Mouse (Mus musculus) stomach, embryonic 15.5 days (tissue): Measurements from ENCODE around the gene Caln1. TPM values are rescaled to one million over a fixed set of nuclear protein-coding genes. Genes with fewer than 3 reads are reported as not detected.
A peak's percentile ranks its signal among the peaks of the same experiment; 100 is the strongest.

Source experiments
- ATAC-seq: fragments of 200-750 bp; cut with Nextera tagmentation; 2 replicates; pipeline ENCODE4 v1.8.0; 2017; ENCODE audit warnings: low read depth, moderate number of reproducible peaks, moderate TSS enrichment; ENCODE audit not compliant: insufficient read depth, low FRiP score
- H3K27ac ChIP-seq: fragments of 300-500 bp; sonication (generic); 2 replicates; pipeline ENCODE4 v1.5.1; 2015; ENCODE audit warnings: mild to moderate bottlenecking, inconsistent platforms
- H3K27me3 ChIP-seq: fragments of 300-500 bp; sonication (generic); replicated peaks from 2 replicates; pipeline ENCODE4 v1.6.1; 2015; ENCODE audit warnings: inconsistent platforms
- H3K36me3 ChIP-seq: fragments of 300-500 bp; sonication (generic); 2 replicates; pipeline ENCODE4 v1.6.1; 2015; ENCODE audit warnings: inconsistent platforms
- H3K4me1 ChIP-seq: fragments of 300-500 bp; sonication (generic); 2 replicates; pipeline ENCODE4 v1.6.1; 2015; ENCODE audit warnings: inconsistent platforms
- H3K4me2 ChIP-seq: fragments of 300-500 bp; sonication (generic); 2 replicates; pipeline ENCODE4 v1.6.1; 2015; ENCODE audit warnings: mild to moderate bottlenecking, inconsistent platforms
- H3K4me3 ChIP-seq: fragments of 300-500 bp; sonication (generic); replicated peaks from 2 replicates; pipeline ENCODE4 v1.5.1; 2015; ENCODE audit warnings: inconsistent platforms
- H3K9ac ChIP-seq: fragments of 300-500 bp; sonication (generic); 2 replicates; pipeline ENCODE4 v1.6.1; 2015; ENCODE audit warnings: inconsistent platforms
- H3K9me3 ChIP-seq: fragments of 300-500 bp; sonication (generic); 2 replicates; pipeline ENCODE4 v1.6.1; 2016; ENCODE audit warnings: inconsistent platforms
- WGBS: fragments of 180-500 bp; shearing (Covaris S2); methylation state at CpG from one replicate; pipeline ENCODE4 v1.1.7; 2015; 5-methylcytosine and 5-hydroxymethylcytosine counted together
- polyA plus RNA-seq: library from polyadenylated mRNA; unstranded; fragments of >200 nt; fragmentation: Nextera tagmentation; extraction: Ambion mirVana; gene quantifications from 2 replicates; pipeline ENCODE4 v1.2.1, GENCODE M21; 2015

The Caln1 gene
- polyA plus RNA-seq, 1 experiment from 2014 or later = 0.05 TPM

GRCm38 (mm10) chr5:130848562-130848961 lies 479.3 kb downstream of the Caln1 start:
- Histone ChIP-seq H3K27ac (no peak overlapping the region), H3K36me3 (no peaks in the 10 kb centered on the region), H3K4me2 (no peak overlapping the region), H3K4me3 (no peak overlapping the region), H3K27me3 (no peaks in the 10 kb centered on the region), H3K4me1 (no peaks in the 10 kb centered on the region), H3K9ac (no peak overlapping the region), H3K9me3 (no peaks in the 10 kb centered on the region)
- no peak for ATAC-seq
- 87% methylated on average over 6 of the region's 6 CpGs for WGBS

DNA sequence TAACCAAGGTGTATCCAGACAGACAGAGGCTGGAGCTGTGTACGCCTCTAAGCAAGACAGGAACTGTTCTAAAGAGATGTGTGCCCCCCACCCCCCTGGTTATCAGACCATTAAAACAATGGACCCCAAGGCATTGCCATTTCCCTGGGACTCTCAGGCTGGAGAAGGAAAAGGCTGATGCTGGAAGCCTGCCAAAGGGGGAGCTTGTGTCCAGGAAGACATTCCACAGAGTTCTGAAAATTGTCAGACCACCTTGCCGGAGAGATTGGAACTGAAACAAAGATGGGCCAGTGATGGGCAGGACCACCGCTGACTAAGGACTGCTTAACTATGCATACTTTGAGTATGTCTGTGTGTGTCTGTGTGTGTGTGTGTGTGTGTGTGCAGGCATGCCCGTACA lies 480.4 kb downstream of the Caln1 start:
- Histone ChIP-seq H3K27ac (no peak overlapping the region), H3K4me1 (no peaks in the 10 kb centered on the region), H3K27me3 (no peaks in the 10 kb centered on the region), H3K36me3 (no peaks in the 10 kb centered on the region), H3K9me3 (no peaks in the 10 kb centered on the region), H3K4me2 (no peak overlapping the region), H3K4me3 (no peak overlapping the region), H3K9ac (no peak overlapping the region)
- ATAC-seq = no peak
- WGBS = 60% methylated on average over 4 of the region's 4 CpGs

- Histone ChIP-seq H3K27me3 (no peaks in the 10 kb centered on the region), H3K36me3 (no peaks in the 10 kb centered on the region), H3K4me2 (peak overlapping the region; percentile 27; the same call in 1 of the 2 replicates), H3K9me3 (no peaks in the 10 kb centered on the region), H3K9ac (no peak overlapping the region), H3K4me1 (no peaks in the 10 kb centered on the region), H3K4me3 (no peak overlapping the region), H3K27ac (no peak overlapping the region)
- 16% methylated on average over 9 of the region's 11 CpGs for WGBS
- ATAC-seq = no peak
Measured at GRCm38 (mm10) chr5:130852182-130852581, 482.9 kb downstream of the Caln1 start.

DNA sequence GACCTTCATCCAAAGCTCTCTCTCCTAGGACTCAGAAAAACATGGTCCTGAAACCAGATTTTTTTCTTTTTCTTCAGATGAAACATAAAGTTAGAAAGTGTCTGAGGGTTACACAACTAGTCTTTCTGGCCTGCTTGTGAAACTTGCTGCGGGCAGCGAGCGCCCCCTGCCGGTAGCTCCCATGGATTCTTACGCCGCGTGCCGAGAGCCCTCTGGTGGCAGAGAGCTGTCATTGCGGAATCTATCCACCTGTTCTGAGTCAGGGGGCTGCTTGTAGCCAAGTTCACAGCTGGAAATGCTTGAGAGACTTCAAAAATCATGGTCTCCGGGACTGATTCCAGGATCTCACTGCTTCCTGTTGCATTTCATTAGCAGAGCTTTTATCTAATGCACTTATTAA lies 484.1 kb downstream of the Caln1 start:
- H3K4me2 ChIP-seq = no peak overlapping the region
- H3K9ac ChIP-seq = no peak overlapping the region
- no peaks in the 10 kb centered on the region for H3K36me3 ChIP-seq
- H3K27me3 ChIP-seq = no peaks in the 10 kb centered on the region
- 0% methylated on average over 10 of the region's 10 CpGs for WGBS
- no peaks in the 10 kb centered on the region for H3K9me3 ChIP-seq
- no peak overlapping the region for H3K27ac ChIP-seq
- no peak overlapping the region for H3K4me3 ChIP-seq
- ATAC-seq = no peak
- no peaks in the 10 kb centered on the region for H3K4me1 ChIP-seq

GRCm38 (mm10) chr5:130854430-130854829 lies 485.2 kb downstream of the Caln1 start:
- no peaks in the 10 kb centered on the region for H3K4me1 ChIP-seq
- H3K9me3 ChIP-seq = no peaks in the 10 kb centered on the region
- no peaks in the 10 kb centered on the region for H3K36me3 ChIP-seq
- WGBS = 75% methylated on average over 7 of the region's 7 CpGs
- H3K27ac ChIP-seq = no peak overlapping the region
- no peak overlapping the region for H3K9ac ChIP-seq
- no peak overlapping the region for H3K4me2 ChIP-seq
- no peak for ATAC-seq
- no peak overlapping the region for H3K4me3 ChIP-seq
- H3K27me3 ChIP-seq = no peaks in the 10 kb centered on the region

GRCm38 (mm10) chr5:130858148-130858547 lies 488.9 kb downstream of the Caln1 start:
- 23% methylated on average over 8 of the region's 8 CpGs for WGBS
- no peaks in the 10 kb centered on the region for H3K36me3 ChIP-seq
- no peak overlapping the region for H3K9ac ChIP-seq
- no peaks in the 10 kb centered on the region for H3K4me1 ChIP-seq
- H3K9me3 ChIP-seq = no peaks in the 10 kb centered on the region
- no peak for ATAC-seq
- H3K27me3 ChIP-seq = no peaks in the 10 kb centered on the region
- no peak overlapping the region for H3K4me3 ChIP-seq
- no peak overlapping the region for H3K27ac ChIP-seq
- H3K4me2 ChIP-seq = no peak overlapping the region

GRCm38 (mm10) chr5:130858706-130859105 lies 489.5 kb downstream of the Caln1 start:
- Histone ChIP-seq H3K27ac (no peak overlapping the region), H3K27me3 (no peaks in the 10 kb centered on the region), H3K9me3 (no peaks in the 10 kb centered on the region), H3K4me2 (no peak overlapping the region), H3K36me3 (no peaks in the 10 kb centered on the region), H3K4me1 (no peaks in the 10 kb centered on the region), H3K9ac (no peak overlapping the region), H3K4me3 (no peak overlapping the region)
- ATAC-seq = no peak
- WGBS = 66% methylated on average over 3 of the region's 3 CpGs

- Histone ChIP-seq H3K4me3 (no peak overlapping the region), H3K9me3 (no peaks in the 10 kb centered on the region), H3K4me2 (no peak overlapping the region), H3K27ac (no peak overlapping the region), H3K4me1 (no peaks in the 10 kb centered on the region), H3K9ac (no peak overlapping the region), H3K27me3 (no peaks in the 10 kb centered on the region), H3K36me3 (no peaks in the 10 kb centered on the region)
- 43% methylated on average over 5 of the region's 6 CpGs for WGBS
- ATAC-seq = no peak
Measured at GRCm38 (mm10) chr5:130859736-130860135, 490.5 kb downstream of the Caln1 start.

GRCm38 (mm10) chr5:130862302-130862701 lies 493.0 kb downstream of the Caln1 start:
- Histone ChIP-seq H3K9ac (no peak overlapping the region), H3K4me1 (no peaks in the 10 kb centered on the region), H3K36me3 (no peaks in the 10 kb centered on the region), H3K27me3 (no peaks in the 10 kb centered on the region), H3K4me2 (no peak overlapping the region), H3K27ac (no peak overlapping the region), H3K9me3 (no peaks in the 10 kb centered on the region), H3K4me3 (no peak overlapping the region)
- WGBS = 61% methylated on average over 5 of the region's 5 CpGs
- ATAC-seq = no peak

DNA sequence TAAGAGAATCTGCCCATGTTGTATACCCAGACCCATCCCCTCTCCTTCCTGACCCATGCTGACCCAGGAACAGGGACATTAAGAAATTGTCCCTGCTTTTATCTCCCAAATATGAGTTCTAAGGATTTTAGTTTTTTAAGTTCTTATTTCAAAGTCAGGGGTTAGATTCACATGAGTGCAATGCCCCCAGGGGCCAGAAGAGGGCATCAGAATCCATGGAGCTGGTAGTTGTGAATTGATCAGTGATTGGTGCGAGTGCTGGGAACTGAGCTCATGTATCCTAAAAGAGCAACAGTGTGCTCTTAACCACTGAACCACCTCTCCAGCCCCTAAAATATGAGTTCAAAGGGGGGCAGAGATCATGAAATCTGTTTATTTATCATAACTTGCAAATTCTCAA lies 500.6 kb downstream of the Caln1 start:
- no peak overlapping the region for H3K27ac ChIP-seq
- WGBS = 78% methylated on average over 1 of the region's 1 CpGs

DNA sequence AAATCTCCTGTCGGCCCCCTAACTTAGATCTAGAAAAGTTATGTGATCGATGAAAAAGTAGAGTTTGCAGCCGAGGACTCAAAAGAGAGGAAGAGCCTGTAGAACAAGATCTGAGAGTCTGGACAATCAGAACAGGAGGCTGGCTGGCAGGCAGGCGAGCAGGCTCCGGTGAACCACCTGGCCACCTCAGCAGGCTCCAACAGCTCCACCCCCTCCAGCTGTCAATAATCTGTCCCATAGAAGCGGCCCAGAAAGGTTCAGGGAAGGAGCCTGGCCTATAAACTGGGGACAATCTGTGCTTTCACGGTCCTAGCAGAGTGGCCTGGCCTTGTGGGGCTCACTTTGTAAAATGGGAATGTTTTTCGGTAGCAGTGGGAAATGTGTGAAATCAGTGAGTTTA lies 501.8 kb downstream of the Caln1 start:
- ATAC-seq = no peak
- H3K4me2 ChIP-seq = no peak overlapping the region
- no peaks in the 10 kb centered on the region for H3K27me3 ChIP-seq
- H3K36me3 ChIP-seq = no peaks in the 10 kb centered on the region
- H3K27ac ChIP-seq = no peak overlapping the region
- WGBS = 46% methylated on average over 8 of the region's 8 CpGs
- no peak overlapping the region for H3K9ac ChIP-seq
- H3K9me3 ChIP-seq = no peaks in the 10 kb centered on the region
- H3K4me3 ChIP-seq = no peak overlapping the region
- H3K4me1 ChIP-seq = no peaks in the 10 kb centered on the region

More for the DNA sequence above, 500.6 kb downstream of the Caln1 start:
- Histone ChIP-seq H3K9me3 (no peaks in the 10 kb centered on the region), H3K9ac (no peak overlapping the region), H3K4me1 (no peaks in the 10 kb centered on the region), H3K27me3 (no peaks in the 10 kb centered on the region), H3K4me2 (no peak overlapping the region), H3K36me3 (no peaks in the 10 kb centered on the region), H3K4me3 (no peak overlapping the region)
- ATAC-seq = no peak

DNA sequence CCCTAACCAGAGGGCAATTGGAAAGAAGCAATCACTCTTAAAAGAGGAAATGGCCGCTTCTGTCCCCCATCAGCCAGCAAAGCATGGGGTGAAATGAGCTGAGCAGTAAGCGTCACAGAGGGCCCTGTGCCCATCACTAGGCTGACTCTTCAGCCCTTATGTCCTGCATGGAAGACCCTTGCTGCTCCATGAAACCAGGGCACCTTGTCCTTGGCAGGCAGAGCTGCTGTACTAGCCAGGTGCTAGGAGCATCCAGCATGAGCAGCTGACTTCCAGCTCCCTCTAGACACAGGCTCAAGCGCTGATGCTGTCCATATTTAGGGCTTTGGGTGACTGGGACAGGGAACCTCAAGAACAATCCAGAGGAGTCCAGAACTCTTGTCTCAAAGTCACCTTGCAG lies 506.1 kb downstream of the Caln1 start:
- no peaks in the 10 kb centered on the region for H3K36me3 ChIP-seq
- ATAC-seq = no peak
- no peak overlapping the region for H3K4me2 ChIP-seq
- no peak overlapping the region for H3K27ac ChIP-seq
- WGBS = 87% methylated on average over 3 of the region's 3 CpGs
- H3K4me3 ChIP-seq = no peak overlapping the region
- H3K9me3 ChIP-seq = no peaks in the 10 kb centered on the region
- no peaks in the 10 kb centered on the region for H3K4me1 ChIP-seq
- H3K9ac ChIP-seq = no peak overlapping the region
- no peaks in the 10 kb centered on the region for H3K27me3 ChIP-seq

DNA sequence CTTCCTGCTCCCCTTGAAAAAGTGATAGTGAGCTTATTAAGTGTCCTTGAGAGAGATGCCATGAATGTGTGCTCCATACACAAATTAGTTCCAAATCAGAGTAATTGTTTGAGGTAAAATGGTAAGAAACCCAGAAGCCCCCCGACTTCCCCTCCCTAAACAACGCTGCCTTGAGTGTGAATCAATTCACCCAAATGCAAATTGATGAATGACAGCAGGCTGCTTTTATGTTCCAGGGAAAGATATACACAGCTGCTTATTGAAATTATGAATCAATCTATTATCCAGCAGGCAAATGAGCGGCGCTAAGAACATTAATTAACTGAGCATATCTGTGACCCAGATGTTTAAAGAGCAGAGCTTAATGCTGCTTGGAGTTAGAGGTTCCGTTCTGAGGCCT lies 511.1 kb downstream of the Caln1 start:
- Histone ChIP-seq H3K4me1 (no peaks in the 10 kb centered on the region), H3K36me3 (no peaks in the 10 kb centered on the region), H3K27me3 (no peaks in the 10 kb centered on the region), H3K27ac (no peak overlapping the region), H3K9ac (no peak overlapping the region), H3K4me2 (no peak overlapping the region), H3K4me3 (no peak overlapping the region), H3K9me3 (no peaks in the 10 kb centered on the region)
- WGBS = 70% methylated on average over 5 of the region's 5 CpGs
- ATAC-seq = no peak
